Mouse (Mus musculus) yolk sac, embryonic 10.5 days (tissue): Measurements from ENCODE around the gene Asprv1.
A peak's percentile ranks its signal among the peaks of the same experiment; 100 is the strongest.

Source experiments
- DNase-seq: peaks from one replicate; pipeline ENCODE4 v3.0.0-alpha.2; 2017; ENCODE audit warnings: low spot score

Gene Asprv1

DNA sequence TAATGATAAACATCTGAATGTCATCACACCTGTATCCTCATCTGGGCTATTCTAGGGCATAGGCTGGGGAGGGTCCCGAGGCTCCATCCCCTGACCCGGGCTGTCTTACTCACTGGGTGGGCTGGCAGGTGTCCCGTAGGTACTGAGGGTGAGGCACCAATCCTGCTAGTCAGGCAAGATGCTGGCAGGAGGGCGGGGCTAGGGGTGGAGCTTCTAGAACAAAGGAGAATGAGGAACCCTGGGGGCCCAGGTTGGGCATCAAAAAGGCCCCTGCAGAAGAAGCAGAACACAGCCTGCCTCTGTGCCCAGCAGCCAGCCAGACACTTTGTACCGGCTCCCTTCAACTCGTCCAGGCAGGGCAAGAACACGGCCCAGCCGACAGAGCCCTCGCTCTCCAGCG, at the start of gene Asprv1:
Gene Asprv1 (plus strand): TSS at position 219 of the 400 bp plus-strand sequence.
- no peak for DNase-seq

DNA sequence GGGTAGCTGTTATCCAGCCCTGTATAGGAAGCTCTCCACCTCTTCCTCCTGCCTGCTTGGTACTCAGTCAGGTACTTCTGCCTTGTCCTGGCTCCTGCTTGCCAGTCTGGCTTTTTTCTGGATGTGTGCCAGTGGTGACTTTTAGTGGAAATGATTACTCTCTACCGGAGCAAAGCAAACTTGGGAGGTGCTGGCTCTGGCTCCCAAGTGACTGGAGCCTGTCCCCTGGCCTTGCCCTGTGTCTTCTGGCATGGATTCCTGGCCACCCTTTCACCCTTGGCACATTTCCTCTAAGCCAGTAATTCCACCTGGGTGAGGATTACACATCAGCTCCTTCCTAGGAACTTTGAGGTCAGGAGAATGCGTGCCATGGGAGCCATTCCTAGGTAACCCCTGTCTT, 49.6 kb upstream of the Asprv1 start:
- no peak for DNase-seq

DNA sequence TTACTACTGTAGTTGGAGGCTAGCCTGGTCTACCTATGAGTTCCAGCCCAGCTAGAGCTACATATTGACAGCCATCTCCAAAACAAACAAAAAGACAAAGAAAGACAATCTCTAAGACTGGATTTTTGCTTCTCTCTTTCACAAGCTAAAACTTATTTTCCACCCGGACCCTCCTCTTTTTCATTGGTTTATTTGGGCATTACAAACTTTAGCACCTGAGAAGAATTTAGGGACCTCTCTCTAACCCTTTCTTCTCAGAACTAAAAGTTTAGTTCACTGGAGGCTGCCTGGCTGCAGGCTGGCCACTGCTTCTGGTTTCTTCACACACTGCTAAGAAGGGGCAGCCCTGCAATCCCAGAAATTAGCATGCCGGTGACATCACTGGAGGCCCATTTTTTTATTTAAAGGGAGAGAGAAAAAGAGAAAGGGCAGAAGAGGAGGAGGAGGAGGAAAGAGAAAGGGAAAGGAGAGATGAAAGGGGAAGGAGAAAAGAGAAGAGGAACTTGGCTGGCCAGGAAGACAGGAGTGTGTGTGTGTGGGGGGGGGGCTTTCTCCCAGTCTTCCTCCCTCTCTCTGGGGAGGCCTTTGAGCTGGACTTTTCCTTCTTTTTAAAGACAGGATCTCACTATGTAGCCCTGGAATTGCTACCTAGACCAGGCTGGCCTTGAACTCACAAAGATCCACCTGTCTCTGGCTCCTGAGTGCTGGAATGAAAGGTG, 48.7 kb upstream of the Asprv1 start:
- DNase-seq, result no peak

DNA sequence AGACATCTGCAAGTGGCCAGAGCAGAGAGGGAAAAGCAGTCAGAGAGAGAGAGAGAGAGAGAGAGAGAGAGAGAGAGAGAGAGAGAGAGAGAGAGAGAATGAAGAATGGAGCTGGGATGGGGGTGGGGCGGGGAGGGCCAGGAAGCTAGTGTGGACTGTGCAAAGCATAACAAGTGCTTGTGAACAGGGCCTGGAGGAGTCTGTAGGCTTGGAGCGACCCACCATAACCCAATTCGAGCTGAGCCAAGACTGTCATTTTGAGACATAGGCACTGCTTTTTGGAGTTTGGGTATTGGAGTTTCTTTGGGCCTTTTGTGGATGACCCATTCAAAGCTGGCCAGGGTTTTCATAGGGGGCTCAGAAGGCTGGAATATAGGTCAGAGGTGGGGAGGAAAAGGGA, 48.0 kb upstream of the Asprv1 start:
- no peak for DNase-seq

DNA sequence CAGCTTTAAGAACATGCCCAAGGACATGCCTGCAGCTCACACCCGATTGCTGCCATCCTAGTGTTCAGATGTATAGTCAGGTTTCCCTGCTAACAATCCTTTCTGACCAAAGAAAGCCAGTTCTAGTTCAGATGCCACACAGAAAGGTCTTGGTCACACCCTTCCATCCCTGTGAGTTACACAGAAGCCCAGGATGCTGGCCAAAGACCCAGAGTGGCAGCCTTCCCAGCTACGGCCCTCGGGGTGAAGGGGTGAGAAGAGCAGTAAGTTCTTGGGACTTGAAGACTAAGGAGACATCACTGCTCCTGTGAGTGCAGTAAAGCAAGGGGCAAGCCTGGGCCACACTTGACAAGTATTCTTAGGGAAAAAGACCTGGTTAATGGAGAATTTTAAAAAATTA, 44.8 kb upstream of the Asprv1 start:
- DNase-seq, result no peak

DNA sequence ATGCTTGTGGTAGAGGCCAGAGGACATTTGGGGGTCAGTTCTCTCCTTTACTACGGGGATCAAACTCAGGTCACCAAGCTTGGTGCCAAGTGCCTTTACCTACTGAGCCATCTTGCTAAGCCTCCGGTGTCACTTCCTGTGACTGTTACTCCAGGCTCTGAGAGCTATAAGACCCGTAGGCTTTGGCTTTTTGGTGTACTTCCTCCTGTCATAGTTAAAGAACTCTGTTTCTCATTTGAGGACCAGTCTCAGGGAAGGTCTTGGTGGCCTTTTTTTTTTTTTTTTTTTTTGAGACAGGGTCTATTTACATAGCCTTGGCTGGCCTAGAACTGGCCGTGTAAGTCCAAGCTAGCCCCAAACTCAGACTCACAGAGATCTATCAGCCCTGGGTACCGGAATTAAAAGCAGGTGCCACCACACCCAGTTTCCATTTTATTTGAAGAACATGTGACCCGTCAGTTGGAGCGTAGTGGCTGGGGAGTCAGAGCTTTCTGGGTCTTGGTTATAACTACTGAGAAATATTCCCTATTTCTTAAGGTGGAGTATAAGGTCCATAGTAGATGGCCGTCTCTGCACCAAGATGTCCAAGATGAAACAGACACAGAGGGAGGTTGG, 44.3 kb upstream of the Asprv1 start:
- DNase-seq, result no peak

DNA sequence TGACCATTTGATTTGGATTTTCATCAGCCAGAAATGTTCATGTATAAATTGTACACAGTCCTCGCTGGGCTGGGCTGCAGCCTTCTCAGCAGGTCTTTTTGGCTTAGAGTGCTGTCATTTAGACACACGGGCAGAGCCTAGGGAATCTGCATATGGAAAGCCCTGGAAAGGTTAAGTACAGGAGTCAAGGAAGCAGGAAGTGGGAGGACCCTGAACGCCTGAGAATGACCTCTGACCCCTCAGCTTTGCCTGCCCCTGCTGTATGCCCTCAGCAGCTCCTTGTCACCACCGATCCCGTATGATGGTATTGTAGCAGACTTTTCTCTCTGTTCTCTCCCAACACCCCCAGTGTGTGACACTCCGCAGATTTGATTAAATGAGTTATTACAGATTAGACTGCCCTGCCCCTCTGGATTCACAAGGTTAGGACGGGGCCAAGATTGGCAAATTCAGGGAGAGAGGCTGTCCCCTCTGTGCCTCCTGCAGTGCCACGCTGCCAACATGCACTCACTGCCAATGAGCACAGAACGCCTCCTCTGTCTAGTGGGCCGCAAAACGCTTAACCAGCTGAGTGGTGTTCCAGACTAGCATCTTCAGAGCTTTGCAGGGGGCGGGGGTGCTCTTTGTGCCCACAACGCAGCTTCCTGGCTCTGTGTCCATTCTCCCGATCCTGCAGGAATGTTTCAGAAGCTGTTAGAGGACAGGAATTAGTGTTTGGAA, 43.5 kb upstream of the Asprv1 start:
- peak; percentile 70 for DNase-seq

DNA sequence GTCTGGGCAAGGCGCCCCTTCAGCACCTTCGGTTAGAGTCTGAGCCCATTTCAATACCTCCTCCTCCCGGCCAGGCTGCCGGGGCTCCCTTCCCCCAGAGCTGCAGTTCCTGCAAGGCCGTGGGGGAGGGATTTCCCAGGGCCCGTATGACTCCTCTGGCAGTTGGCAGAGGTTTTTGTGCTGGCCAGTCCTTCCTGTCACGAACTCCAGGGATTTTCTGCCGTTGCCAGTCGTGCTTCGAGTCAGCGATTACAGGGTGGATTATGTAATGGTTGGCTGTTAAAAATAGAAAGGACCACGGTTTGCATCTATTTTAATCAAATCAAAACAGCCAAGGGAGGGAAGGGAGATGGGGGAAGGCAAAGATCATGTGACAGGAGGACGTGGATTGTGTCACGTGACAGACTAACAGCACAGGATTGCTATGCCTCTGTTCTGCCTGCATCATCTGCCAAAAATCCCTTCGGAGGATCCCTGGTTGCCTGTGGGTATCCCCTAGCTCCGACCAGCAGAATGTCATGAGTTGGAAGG, 42.8 kb upstream of the Asprv1 start:
- peak; percentile 82 for DNase-seq

DNA sequence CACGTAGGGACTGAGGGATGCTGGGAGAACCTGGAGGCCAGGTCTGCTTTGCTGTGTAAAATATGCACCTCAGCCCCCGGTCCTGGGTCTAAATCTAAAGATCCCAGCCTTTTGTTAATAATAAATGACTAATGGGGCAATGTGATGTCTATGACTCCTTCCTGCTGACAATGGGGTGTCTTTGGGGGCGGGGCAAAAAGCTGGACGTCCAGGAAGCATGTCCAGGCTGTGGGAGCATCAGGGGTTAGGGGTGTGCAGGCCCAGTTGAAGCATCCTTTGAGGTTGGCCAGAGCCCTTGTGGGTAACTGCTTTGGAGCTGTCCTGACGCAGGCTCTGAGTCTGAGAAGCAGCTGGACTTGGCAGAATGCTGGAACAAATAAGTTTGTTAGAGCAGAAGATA, 41.9 kb upstream of the Asprv1 start:
- DNase-seq, result no peak

DNA sequence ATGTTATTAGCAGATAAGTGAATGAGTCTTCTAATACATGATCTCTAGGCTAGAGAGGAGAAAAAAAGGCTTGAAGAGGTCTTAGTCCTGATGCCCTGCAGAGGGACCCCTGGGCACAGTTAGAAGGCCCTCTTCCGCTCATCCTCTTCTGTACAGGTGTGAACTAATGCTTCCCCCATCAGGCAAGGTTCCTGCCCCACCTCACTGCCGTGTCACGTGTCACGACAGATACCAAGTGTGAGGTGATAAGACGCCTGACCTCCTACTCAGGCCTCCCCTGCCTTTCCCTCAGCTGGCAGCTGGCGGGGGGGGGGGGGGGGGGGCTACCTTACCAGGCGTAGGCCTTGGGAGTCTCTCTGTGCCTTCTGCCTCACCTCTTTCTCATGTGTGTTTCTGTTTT, 39.5 kb upstream of the Asprv1 start:
- DNase-seq, result no peak

DNA sequence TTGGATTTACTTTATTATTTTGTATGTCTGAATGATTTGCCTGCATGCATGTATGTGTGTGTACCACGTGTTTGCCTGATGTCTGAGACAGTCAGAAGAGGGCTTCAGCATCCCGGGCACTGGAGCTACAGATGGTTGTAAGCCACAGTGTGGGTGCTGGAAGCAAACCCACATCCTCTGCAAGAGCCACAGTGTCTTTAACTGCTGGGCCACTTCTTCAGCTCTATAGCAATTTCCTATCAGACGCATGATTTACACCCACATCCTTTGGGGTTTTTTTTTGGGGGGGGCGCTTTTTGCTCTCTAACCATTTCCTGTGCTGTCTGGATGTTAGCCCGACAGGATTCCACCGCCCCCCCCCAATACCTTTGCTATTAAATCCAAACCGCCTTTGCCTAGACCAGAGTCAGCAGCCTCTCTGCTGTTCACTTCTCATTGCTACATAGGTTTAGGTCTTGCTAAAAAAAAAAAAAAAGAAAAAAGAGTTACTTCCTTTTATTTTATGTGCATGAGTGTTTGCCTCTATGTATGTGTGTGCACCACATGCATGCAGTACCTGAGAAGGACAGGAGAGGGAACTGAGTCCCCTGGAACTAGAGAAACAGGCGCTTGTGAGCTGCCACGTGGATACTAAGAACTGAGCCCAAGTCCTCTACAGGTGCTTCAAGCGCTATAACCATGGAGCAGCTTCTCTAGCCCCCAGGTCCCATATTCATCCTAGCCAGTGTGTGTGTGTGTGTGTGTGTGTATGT, 34.6 kb upstream of the Asprv1 start:
- no peak for DNase-seq

DNA sequence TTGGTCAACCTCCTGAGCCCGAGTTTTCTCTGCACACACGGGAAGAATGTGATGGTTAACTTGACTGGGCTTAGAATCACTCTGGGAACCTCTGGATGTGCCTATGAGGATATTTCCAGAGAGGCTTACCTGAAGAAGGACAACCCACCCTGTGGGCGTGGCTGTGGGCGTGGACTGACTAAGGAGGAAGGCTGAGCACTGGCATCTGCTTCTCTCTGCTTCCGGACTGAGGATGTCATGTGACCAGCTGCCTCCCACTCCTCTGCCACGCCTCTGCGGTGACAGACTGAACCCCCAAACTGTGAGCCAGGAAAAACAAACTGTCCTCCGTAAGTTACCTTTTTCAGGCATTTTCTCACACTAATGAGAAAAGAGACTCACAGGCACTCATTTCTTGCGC, 33.3 kb upstream of the Asprv1 start:
- peak; percentile 88 for DNase-seq

DNA sequence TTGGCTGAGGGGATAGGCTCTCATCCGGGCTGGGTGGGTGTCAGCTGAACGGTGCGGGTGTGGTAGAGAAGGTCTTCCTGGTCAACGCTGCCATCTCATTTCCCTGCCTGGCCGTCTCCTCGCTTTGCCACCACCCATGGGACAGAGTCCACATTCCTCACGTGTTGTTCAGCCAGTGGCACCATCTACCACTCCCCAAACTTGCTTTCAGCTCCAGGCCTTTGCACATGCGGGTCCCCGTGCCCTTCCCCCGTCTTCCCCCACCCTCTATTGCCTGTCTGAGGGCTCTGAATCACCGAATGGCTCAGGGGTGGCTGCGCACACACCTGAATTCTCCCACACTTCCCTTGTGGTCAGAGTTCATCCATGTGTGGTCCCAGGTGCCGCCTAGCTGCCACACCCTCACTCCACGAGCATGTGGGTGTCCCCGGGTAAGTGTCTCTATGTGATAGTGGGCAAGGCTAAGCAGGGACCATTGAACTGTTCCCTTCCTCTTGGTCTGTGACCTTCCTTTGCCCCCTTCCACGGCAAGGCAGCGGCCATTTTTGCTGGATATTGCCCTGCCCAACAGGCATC, 32.0 kb upstream of the Asprv1 start:
- no peak for DNase-seq

DNA sequence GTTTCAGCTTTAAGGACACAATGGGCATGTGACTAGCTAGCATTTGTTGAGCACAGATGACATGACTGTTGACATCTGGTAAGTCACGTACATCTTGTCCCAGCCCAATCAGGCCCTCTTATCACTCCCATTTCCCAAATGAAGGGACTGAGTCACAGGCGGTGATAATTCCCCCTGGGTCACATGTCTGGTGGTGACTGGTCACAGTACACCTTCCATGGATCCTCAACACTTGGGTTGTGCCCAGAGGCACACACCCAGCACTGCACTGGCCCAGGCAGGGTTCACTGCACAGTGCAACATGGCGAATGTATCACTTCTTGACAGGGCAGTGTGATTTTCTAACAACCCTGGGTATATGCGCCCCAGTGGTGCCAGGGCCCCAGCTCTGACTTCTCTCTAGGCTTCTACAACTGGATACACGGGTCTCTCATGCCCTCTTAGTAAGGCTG, 29.2 kb upstream of the Asprv1 start:
- no peak for DNase-seq

DNA sequence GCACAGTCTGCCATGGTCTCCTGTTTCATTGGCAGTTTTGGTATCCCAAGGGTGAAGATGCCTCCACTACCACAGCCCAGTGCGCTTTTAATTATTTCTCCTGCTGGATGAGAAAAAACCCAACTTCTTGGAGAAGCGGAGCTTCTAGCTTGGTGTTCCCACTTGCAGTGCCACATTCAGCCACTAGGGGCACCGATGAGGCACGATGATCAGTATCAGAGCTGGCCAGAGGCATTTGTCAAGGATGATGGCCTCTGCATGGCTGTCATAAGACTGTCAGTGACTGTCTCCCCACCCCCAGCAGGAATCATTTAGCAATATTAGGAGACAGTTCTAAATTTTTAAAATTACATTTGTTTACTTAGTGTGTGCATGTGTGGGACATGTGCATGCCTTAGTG, 28.8 kb upstream of the Asprv1 start:
- peak; percentile 60 for DNase-seq

DNA sequence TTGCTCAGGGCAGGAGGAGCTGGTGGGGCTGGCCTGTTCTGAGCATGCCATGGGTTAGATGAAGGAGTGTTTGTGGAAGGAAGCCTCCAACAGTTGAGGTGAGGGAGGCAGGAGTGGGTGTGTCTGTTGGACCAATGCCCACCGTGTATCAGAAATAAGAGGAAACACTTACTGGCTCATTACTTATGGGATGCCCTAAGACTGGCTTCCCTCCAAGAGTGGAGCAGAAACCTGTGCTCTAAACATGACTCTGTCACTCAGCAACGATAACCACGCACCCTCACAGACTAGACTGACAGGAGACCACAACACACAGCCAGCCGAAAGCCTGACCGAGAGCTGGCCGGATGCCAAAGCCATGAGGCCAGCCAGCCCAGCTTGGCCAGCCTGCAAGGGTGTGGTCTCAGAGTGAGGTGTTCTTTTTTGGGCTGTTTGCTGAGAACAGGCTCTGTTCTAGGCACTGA, 28.0 kb upstream of the Asprv1 start:
- no peak for DNase-seq

DNA sequence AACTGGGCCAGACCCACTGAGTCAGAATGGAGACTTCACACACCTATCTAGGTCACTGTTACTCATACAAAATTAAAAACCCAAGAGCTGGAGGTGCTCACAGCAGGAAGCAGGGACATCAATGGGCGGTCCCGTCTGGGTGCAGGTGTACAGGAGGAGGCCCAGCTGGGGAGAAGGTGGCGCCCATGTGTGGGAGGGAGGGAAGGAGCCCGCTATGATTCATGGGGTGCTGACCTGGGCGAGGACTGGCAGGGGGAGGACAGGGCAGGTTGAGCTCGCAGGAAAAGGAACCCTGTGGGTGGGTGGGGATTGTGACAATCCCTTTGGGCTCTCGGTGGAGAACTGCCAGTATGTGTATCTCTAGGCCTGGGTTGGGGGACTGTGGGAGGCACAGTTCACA, 22.7 kb upstream of the Asprv1 start:
- no peak for DNase-seq

DNA sequence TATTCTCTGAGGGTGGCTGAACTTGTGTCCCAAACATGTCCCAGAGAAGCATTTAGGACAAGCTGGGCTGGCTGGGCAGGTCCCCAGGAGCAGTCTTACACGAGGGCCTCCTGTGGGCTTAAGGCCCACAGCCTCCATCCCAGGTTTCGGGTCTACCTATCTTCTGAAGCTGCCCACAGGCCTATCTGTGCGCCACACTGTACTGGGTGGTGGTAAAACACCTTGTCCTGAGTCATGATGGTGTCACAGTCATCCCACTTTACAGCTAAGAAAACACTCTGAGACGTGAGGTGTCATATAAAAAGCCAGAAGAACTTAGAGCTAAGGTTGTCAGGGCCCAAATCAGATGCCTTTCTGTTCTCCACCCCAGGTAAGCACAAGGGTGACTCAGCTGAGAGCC, 21.7 kb upstream of the Asprv1 start:
- DNase-seq, result no peak

DNA sequence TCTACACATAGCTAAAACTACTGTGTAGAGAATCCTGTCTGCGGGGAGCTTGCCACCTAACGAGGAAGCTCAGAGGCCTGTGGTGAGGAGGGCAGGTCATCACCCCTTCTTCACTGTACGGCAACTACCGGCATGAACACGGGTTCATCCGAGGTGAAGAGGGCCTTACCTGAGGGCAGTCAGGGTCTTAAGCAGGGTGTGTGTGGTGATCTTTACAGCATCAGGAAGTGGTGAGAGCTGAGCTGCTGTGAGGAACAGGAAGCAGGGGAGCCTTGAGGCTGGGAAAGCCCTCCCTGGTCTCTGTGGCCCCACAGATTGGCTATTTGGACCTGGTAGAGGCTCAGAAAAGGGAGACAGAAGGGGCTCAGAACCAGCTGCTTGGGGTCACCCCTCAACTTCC, 20.5 kb upstream of the Asprv1 start:
- DNase-seq, result no peak

DNA sequence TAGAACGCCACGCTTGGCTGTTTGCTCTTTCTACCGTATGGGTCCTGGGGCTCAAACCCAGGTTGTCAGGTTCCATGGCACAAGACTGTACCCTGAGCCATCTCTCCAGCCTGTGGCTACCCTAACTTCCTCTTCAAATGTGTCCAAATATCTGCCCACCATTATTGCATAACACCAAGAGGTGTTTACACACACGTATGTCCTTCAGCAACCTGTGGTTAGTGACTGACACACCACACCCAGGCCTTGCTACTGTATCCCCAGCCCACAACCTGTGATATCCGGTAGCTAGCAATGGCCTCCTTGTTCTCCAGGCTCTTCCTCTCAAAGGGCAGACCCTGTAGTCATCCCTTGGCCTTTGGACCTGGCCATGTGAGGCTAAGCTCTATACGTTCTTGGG, 18.7 kb upstream of the Asprv1 start:
- no peak for DNase-seq

DNA sequence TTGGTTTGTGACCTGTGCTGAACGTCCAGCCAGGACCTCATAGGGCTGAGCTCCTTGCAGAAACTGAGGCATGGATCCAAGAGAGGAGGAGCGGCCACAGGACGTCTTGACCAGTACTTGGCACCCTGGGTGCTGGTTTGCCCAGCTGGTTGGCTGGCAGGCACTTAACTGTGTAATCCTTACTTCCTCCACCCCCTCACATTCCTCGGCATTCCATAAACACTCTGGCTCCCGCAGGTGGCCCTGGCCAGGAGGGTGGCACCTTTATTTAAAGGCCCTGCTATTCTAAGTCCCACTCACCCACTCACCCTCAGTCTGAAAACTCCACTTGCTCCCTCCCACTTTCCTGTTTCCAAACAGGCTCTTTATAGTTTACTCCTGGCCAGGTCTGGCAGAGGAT, 17.2 kb upstream of the Asprv1 start:
- DNase-seq, result no peak

DNA sequence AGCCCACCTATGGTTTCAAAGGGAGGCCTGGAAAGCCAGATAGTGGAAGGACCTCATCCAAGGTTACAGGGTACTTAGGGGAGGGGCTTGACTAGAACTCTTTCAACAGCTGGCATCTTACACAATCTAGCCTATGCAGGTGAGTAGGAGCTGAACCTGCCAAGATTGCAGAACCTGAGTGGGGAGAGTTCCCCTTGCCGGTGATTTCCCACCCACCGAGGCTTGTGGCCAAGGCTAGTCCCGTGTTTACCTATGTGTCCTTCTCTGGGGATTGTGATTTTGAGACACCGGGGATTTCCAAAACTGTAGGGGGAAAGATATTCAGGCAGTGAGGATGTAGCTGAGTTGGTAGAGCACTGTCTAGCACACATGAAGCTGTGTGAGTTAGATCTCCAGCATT, 12.7 kb upstream of the Asprv1 start:
- no peak for DNase-seq
